Mouse (Mus musculus) ES-E14 (cell line): ENCODE measurements around the gene Usp29. TPM values are rescaled to one million over a fixed set of nuclear protein-coding genes. Genes with fewer than 3 reads are reported as not detected.

Experiments used
- DNase-seq: peaks from one replicate; pipeline ENCODE4 v3.0.0-alpha.2; 2013; ENCODE audit warnings: low read depth, low spot score
- H3K27ac ChIP-seq: 2 replicates; pipeline ENCODE4 v1.5.1; 2012; ENCODE audit warnings: low read depth, mild to moderate bottlenecking, low read length, moderate library complexity, mixed read lengths; ENCODE audit not compliant: poor library complexity, insufficient read depth, severe bottlenecking
- H3K36me3 ChIP-seq: 2 replicates; pipeline ENCODE4 v1.6.1; 2012; ENCODE audit warnings: mild to moderate bottlenecking, low read length, moderate library complexity, mixed read lengths; ENCODE audit not compliant: control insufficient read depth, poor library complexity, insufficient read depth, severe bottlenecking
- H3K4me1 ChIP-seq, 2 experiments: fragments of 150-350 bp in 1 of 2; sonication (generic) in 1 of 2; 2 replicates each; pipeline ENCODE4 v1.6.1; 2012; ENCODE audit warnings: low read length in 2 of 2, mild to moderate bottlenecking in 1 of 2, mixed read lengths in 1 of 2; ENCODE audit not compliant: control insufficient read depth in 2 of 2, insufficient read depth in 2 of 2, poor library complexity in 1 of 2
- H3K4me3 ChIP-seq, 2 experiments: fragments of 150-350 bp in 1 of 2; sonication (generic) in 1 of 2; 2 replicates each; pipeline ENCODE4 v1.5.1; 2012; ENCODE audit warnings: low read length in 2 of 2, low read depth in 1 of 2, mild to moderate bottlenecking in 1 of 2, mixed read lengths in 1 of 2; ENCODE audit not compliant: insufficient read depth in 1 of 2, poor library complexity in 1 of 2, severe bottlenecking in 1 of 2
- H3K9ac ChIP-seq: 2 replicates; pipeline ENCODE4 v1.6.1; 2012; ENCODE audit warnings: low read depth, mild to moderate bottlenecking, low read length, mixed read lengths; ENCODE audit not compliant: poor library complexity, insufficient read depth, severe bottlenecking
- H3K9me3 ChIP-seq: fragments of 150-350 bp; sonication (generic); 2 replicates; pipeline ENCODE4 v1.6.1; 2012; ENCODE audit warnings: low read depth, mild to moderate bottlenecking, low read length; ENCODE audit not compliant: control insufficient read depth, insufficient read depth
- CHD2 ChIP-seq: IDR thresholded peaks from 2 replicates; pipeline ENCODE4 v1.6.1; 2014; ENCODE audit warnings: mild to moderate bottlenecking, low read depth, low read length, inconsistent platforms
- HCFC1 ChIP-seq: IDR thresholded peaks from 2 replicates; pipeline ENCODE4 v1.6.1; 2012; ENCODE audit warnings: low read length, inconsistent platforms, borderline replicate concordance; ENCODE audit not compliant: insufficient read depth
- MAFK ChIP-seq: IDR thresholded peaks from 2 replicates; pipeline ENCODE4 v1.6.1; 2014; ENCODE audit warnings: mild to moderate bottlenecking, low read depth, low read length, inconsistent platforms; ENCODE audit not compliant: insufficient read depth
- ZC3H11A ChIP-seq: IDR thresholded peaks from 2 replicates; pipeline ENCODE4 v1.6.1; 2012; ENCODE audit warnings: low read depth, mild to moderate bottlenecking, inconsistent platforms, low read length, borderline replicate concordance
- ZNF384 ChIP-seq: IDR thresholded peaks from 2 replicates; pipeline ENCODE4 v1.6.1; 2012; ENCODE audit warnings: low read depth, low read length, inconsistent platforms
- in situ Hi-C, 2 experiments: fragments of 600-800 bp; cut with MboI; formaldehyde crosslinking; loops; one replicate each; pipeline ENCODE4 v1.15.1; 2025; ENCODE audit warnings: low sequenced_read_pairs in 2 of 2, inconsistent platforms in 1 of 2; ENCODE audit not compliant: unreplicated experiment in 2 of 2
- total RNA-seq: library from RNA; depleted of rRNA; stranded (reverse); fragments of 300-350 nt; gene quantifications from 2 replicates; pipeline ENCODE4 v1.2.3, GENCODE M21; 2012

Usp29 gene
- total RNA-seq, 1 experiment = 4.5 TPM

GRCm38 (mm10) chr7:6777689-6778088, 47.3 kb downstream of the Usp29 start:
- H3K4me1 ChIP-seq = peaks cover 0 to 5% of the 10 kb centered on the region in 2 experiments; a peak in 1 of 4 replicates
- H3K4me3 ChIP-seq = no peak overlapping the region
- H3K9me3 ChIP-seq = no peaks in the 10 kb centered on the region
- DNase-seq = no peak
- no peak overlapping the region for H3K27ac ChIP-seq
- in situ Hi-C loops = no loop called here
- no peak for TF ChIP-seq ZNF384
- no peak for TF ChIP-seq ZC3H11A
- TF ChIP-seq HCFC1 = no peak
- no peak for TF ChIP-seq CHD2
- no peak overlapping the region for H3K9ac ChIP-seq
- H3K36me3 ChIP-seq = no peaks in the 10 kb centered on the region

GRCm38 (mm10) chr7:6779172-6779571, 48.8 kb downstream of the Usp29 start:
- Histone ChIP-seq H3K27ac (no peak overlapping the region), H3K9ac (no peak overlapping the region), H3K4me3 (no peak overlapping the region), H3K4me1 (peaks cover 0 to 5% of the 10 kb centered on the region in 2 experiments; a peak in 1 of 4 replicates), H3K9me3 (no peaks in the 10 kb centered on the region), H3K36me3 (no peaks in the 10 kb centered on the region)
- no peak for DNase-seq
- in situ Hi-C loops = no loop called here
- no peak for TF ChIP-seq CHD2

- no peak overlapping the region for H3K9ac ChIP-seq
- no peak for DNase-seq
- H3K4me3 ChIP-seq = no peak overlapping the region
- in situ Hi-C loops = no loop called here
- no peaks in the 10 kb centered on the region for H3K9me3 ChIP-seq
- peaks cover 0 to 7% of the 10 kb centered on the region in 2 experiments; a peak in 1 of 4 replicates for H3K4me1 ChIP-seq
- TF ChIP-seq ZC3H11A = no peak
- no peak for TF ChIP-seq CHD2
- TF ChIP-seq MAFK = no peak
- TF ChIP-seq HCFC1 = no peak
- TF ChIP-seq ZNF384 = no peak
- no peaks in the 10 kb centered on the region for H3K36me3 ChIP-seq
- no peak overlapping the region for H3K27ac ChIP-seq
Measured at GRCm38 (mm10) chr7:6781541-6781940, 51.2 kb downstream of the Usp29 start.

- no peaks in the 10 kb centered on the region for H3K9me3 ChIP-seq
- no peak for DNase-seq
- no peaks in the 10 kb centered on the region for H3K36me3 ChIP-seq
- peaks cover 0 to 2% of the 10 kb centered on the region in 2 experiments; a peak in 1 of 4 replicates for H3K4me1 ChIP-seq
- no peak overlapping the region for H3K9ac ChIP-seq
- no peak overlapping the region for H3K4me3 ChIP-seq
- H3K27ac ChIP-seq = no peak overlapping the region
- TF ChIP-seq ZNF384 = no peak
- no peak for TF ChIP-seq CHD2
- no peak for TF ChIP-seq ZC3H11A
- TF ChIP-seq MAFK = no peak
- TF ChIP-seq HCFC1 = no peak
- in situ Hi-C loops = no loop called here
Measured at GRCm38 (mm10) chr7:6784340-6785073, 54.1 kb downstream of the Usp29 start.

GRCm38 (mm10) chr7:6787000-6787399, 56.6 kb downstream of the Usp29 start:
- Histone ChIP-seq H3K4me3 (no peak overlapping the region), H3K9me3 (no peaks in the 10 kb centered on the region), H3K27ac (no peak overlapping the region), H3K4me1 (peaks cover 0 to 2% of the 10 kb centered on the region in 2 experiments; a peak in 1 of 4 replicates), H3K36me3 (no peaks in the 10 kb centered on the region), H3K9ac (no peak overlapping the region)
- in situ Hi-C loops = no loop called here
- no peak for DNase-seq
- no peak for TF ChIP-seq MAFK
- no peak for TF ChIP-seq ZC3H11A
- no peak for TF ChIP-seq ZNF384
- no peak for TF ChIP-seq CHD2
- no peak for TF ChIP-seq HCFC1
